Mouse (Mus musculus) gastrocnemius, postnatal 4 days (tissue): ENCODE results near the gene Stard9. TPM values are rescaled to one million over a fixed set of nuclear protein-coding genes. Genes with fewer than 3 reads are reported as not detected.

Experiments used
- DNase-seq, 2 experiments: peaks; one replicate each; pipeline ENCODE4 v3.0.0; 2021 to 2022; ENCODE audit warnings: low spot score in 2 of 2, mixed read lengths in 2 of 2
- long read RNA-seq, 2 experiments: library from polyadenylated mRNA; stranded (forward); transcript quantifications; one replicate each; pipeline ENCODE4 v2.0.0; 2021
- total RNA-seq, 2 experiments: library from RNA; stranded (reverse); gene quantifications; 2 replicates each; pipeline ENCODE4 v1.2.3; 2021

The Stard9 gene
- total RNA-seq, result 10 to 100 TPM; 25.6 to 30.7 TPM
- long read RNA-seq, experiment 1, partial matches to known transcripts, result 1 of 6 reads
- long read RNA-seq, experiment 1, other reads (novel, unspliced or antisense), result 5 of 6 reads
- long read RNA-seq, experiment 2, partial matches to known transcripts, result 2 of 6 reads
- long read RNA-seq, experiment 2, other reads (novel, unspliced or antisense), result 3 of 6 reads

GRCm38 (mm10) chr2:120628886-120629735, at the start of gene Stard9:
Stard9 (plus strand) TSS chr2:120629121.
- DNase-seq, result peak; percentile 95 to 98

DNA sequence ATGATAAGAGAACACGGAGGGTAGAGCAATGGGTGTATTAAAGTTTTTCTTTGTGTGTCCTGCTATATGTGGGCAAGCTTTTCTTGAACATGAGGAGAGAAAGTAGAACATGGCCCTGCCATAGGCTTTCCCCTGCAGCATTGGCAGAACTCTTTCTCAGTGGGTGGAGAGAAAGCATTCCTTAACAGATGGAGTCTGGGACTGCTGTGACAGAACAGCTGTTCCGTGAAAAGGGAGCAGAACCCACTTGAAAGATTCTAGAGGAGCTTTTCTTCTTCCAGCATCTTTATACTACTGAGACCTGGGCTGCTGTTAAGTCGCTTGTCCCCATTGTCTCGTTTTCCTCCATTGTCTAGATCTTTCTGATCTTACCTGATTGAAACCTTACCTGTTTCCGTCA, 39.2 kb upstream of the Stard9 start:
- no peak for DNase-seq

- DNase-seq, result no peak
Observed at GRCm38 (mm10) chr2:120592227-120592626, 36.7 kb upstream of the Stard9 start.

- DNase-seq, result no peak
Observed at GRCm38 (mm10) chr2:120597734-120598133, 31.2 kb upstream of the Stard9 start.

- no peak for DNase-seq
Observed at GRCm38 (mm10) chr2:120599506-120599905, 29.4 kb upstream of the Stard9 start.

- no peak for DNase-seq
Observed at GRCm38 (mm10) chr2:120606021-120606690, 22.8 kb upstream of the Stard9 start.

DNA sequence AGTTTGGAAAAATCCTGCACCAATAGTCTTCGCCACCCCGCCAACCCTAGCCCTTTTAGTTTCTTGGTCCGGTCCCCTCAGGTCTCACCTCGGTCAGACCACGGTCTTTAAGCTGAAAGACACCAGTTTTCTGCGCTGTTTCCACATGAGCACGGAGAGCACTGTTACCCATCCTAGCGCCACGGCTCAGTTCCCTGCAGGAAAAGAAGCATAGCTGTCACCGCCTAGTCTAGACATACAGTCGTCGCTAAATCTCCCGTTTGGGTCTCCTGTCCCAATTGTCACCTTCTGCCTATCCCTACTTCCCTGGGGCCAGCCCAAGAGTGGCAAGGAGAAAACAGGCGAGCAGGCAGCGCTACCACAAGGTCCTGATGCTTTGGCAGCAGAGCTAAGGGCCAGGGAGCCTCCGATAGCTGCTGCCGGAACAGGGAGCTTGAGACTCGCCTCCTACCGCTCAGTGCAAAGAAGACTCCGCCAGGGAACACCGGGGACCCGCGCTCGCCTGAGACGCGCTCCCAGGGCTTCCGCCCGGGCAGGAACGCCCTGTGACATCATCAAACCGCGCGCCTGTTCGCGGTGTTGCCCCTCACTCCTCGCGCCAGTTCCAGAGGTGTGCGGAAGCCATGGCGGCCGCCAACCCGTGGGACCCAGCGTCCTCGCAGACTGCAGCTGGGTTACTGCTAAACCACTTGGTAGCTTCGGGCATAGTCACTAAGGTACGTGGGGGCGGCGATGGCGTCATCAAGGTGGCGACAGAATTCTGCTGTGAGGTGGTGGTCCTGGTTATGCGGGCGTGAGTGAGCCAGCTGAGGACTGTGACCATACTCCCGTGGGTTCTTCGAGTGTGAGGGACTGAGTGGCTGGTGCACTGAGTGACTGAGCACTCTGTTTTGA, 19.8 kb upstream of the Stard9 start, which contains the start of the genes Haus2 and Lrrc57:
Haus2 (plus strand) TSS at position 554 of the 894 bp plus-strand sequence.
Lrrc57 (minus strand) TSS at position 691 of the 894 bp plus-strand sequence.
- DNase-seq, result peak; percentile 89 to 92

DNA sequence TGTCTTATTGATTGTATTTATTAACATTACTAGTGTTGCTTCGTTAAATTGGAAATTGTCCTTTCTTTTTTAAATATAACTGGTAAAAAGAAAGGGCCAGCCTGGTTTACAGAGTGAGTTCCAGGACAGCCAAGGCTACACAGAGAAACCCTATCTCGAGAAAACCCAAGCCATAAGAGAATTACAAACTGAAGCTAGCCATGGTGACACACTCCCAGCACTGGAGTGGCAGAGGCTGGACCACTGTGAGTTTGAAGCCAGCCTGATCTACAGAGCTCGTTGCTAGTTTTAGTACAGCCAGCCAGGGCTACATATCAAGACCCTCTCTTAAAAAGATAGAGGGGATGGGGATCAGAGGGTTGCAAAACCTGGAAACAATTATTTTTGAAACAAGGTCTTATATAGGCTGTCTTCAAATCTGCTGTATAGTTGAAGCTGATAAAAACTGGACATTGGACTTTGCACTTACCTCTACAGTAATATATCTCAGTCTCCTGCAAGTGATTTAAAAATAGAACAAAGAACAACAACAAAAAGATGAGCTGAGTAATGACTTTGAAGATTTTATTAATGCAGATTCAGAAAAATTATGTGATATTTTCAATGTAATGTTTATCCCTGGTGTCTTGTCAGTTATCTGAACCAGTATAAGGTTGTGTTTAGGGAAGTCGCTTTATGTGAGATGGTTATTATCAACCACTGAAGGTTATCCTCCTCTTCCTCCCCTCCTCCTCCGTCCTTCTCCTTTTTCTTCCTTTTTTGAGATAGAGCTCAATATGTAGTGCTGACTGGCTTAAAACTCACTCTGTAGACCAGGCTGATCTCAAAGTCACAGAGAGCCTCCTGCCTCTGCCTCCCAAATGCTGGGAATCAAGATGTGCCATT, 12.4 kb upstream of the Stard9 start:
- DNase-seq, result no peak

- DNase-seq, result no peak
Observed at GRCm38 (mm10) chr2:120619538-120619937, 9.4 kb upstream of the Stard9 start.

DNA sequence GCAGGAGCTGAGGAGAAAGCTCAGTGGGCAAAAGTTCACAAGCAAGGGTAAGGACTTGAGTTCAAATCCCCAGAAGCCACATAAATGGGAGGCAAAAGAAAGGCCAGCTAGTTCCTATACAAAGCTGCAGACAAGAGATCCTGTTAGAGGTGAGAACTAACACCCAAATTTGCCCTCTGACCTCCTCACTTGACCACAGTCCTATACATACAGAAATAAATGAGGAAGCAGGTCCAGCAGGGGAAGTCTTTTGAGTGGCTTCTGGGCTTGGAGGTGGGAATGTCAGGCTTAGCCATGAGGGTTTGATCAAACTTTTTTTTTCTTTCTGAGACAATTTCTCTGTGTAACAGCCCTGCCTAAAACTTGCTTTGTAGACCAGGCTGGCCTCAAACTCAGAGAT, 6.0 kb upstream of the Stard9 start:
- no peak for DNase-seq

- DNase-seq, result no peak
Observed at GRCm38 (mm10) chr2:120628076-120628865, 650 bp upstream of the Stard9 start.

DNA sequence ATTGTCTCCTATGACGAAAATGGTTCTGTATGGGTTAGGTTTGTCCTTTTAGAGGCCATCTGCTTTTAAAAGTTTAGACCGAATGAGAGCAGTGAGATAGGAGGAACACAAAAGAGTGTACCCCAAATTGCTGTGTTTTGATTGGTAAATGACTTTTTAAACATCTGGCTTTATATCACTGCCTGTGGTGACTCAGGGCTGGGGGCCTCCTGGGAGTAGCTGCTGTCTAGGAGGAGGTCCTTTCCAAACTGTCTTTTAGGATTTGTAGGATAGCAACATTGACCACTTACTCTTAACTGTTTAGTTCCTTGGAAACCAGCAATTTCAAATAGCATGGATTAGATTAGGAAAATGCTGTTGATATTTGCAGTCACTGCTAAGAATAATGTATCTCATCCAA, 1.3 kb downstream of the Stard9 start:
- peak in 1 of 2 experiments; percentile 42 for DNase-seq

DNA sequence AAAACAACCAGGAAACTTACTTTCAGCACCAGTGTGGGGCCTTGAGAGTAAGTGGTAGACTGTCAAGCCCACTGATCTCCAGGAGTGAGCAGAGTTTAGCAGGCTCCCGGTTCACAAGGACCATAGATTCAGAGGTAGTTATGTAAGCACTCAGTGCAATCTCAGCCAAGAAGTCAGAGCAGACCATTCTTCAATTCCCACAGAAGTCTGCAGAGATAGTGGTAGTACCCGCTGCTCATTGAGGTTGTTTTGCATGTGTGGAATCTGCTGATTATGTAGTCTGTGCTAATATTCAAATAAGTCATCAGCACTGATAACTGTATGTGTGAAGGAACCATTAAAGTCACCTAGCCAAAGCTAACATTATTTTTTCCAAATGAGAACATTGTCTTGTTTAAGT, 1.7 kb downstream of the Stard9 start:
- no peak for DNase-seq

GRCm38 (mm10) chr2:120631521-120631920, 2.6 kb downstream of the Stard9 start:
- DNase-seq, result no peak

GRCm38 (mm10) chr2:120631957-120632356, 3.0 kb downstream of the Stard9 start:
- no peak for DNase-seq

DNA sequence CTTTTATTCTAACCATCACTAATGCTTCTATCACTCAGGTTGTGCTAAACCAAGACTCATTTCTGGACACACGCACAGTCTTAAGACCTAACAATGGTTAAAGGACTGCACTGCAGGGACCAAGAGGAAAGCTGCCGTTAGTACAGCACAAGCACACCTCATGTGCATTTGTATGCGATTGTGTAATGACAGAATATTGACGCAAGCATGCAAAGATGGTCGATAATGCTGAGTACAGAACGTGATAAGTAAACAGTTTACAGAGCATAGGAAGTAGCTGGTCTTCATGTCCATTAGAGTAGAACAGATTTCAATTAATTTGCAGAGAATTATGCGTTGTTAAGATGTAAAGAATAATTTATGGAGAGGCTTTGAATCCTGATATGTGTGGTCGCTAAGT, 11.9 kb downstream of the Stard9 start:
- no peak for DNase-seq

GRCm38 (mm10) chr2:120643836-120644235, 14.9 kb downstream of the Stard9 start:
- peak; percentile 53 to 82 for DNase-seq

DNA sequence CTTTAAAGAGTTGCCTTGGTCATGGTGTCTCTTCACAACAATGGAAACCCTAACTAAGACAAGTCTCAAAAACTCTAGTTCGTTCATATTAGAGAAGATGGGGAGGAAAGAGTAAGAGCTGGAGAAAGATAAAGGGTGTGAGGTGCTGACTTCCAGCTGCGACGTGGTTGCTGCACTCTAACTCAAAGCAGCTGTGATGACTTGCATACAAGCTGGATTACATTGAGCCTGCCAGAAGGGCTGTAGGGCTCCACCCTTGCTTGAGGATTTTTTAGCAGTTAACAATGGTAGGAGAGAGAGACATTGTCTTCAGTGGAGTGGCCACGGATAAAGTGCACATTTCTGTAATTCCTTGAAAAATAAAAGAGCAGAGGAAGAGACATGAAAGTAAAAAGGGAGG, 17.9 kb downstream of the Stard9 start:
- DNase-seq, result peak in 1 of 2 experiments; percentile 44
